Mouse (Mus musculus): ENCODE measurements around the gene Pwwp2b. TPM values are rescaled to one million over a fixed set of nuclear protein-coding genes. Genes with fewer than 3 reads are reported as not detected.
A peak's percentile ranks its signal among the peaks of the same experiment; 100 is the strongest.

Pwwp2b gene
- polyA plus RNA-seq, 1 experiment from 2014 or later, result 10.5 TPM

DNA sequence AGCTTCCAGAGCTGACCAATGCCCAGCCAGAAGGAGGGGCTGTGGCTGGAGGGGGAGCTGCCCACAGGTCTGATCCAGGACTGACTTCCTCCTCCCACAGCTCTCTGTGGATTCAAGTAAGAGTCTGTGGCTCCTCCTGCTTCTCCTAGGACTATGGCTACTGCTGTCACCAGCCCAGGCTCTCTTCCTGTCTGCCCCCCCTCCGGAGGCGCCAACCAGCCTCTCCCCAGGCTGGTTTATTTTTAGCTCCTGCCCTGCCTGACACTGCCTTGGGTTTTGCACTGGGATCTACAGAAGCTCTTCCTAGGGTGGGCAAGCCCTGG lies 25.1 kb downstream of the Pwwp2b start:
- Histone ChIP-seq H3K4me1 (peaks cover 39% of the 10 kb centered on the region), H3K36me3 (peaks cover 12% of the 10 kb centered on the region), H3K9me3 (no peaks in the 10 kb centered on the region), H3K27me3 (ENCODE audit: insufficient read depth, poor library complexity, severe bottlenecking) (no peaks in the 10 kb centered on the region), H3K4me3 (peak overlapping the region; percentile 10; the same call in 1 of the 2 replicates), H3K27ac (peak overlapping the region; percentile 91)
- 5% methylated on average over 2 of the region's 2 CpGs for WGBS
- peak; percentile 91 for DNase-seq (ENCODE audit: low spot score)

GRCm38 (mm10) chr7:139275586-139275985 lies 27.3 kb downstream of the Pwwp2b start:
- H3K27me3 ChIP-seq (ENCODE audit: insufficient read depth, poor library complexity, severe bottlenecking), result no peaks in the 10 kb centered on the region
- no peaks in the 10 kb centered on the region for H3K36me3 ChIP-seq
- DNase-seq (ENCODE audit: low spot score), result no peak
- H3K27ac ChIP-seq, result 0 out of 2 replicates have a peak overlapping the region, but pooled peaks have one; percentile 11
- peaks cover 58% of the 10 kb centered on the region for H3K4me1 ChIP-seq
- no peaks in the 10 kb centered on the region for H3K9me3 ChIP-seq
- H3K4me3 ChIP-seq, result no peak overlapping the region
- 69% methylated on average over 10 of the region's 10 CpGs for WGBS

DNA sequence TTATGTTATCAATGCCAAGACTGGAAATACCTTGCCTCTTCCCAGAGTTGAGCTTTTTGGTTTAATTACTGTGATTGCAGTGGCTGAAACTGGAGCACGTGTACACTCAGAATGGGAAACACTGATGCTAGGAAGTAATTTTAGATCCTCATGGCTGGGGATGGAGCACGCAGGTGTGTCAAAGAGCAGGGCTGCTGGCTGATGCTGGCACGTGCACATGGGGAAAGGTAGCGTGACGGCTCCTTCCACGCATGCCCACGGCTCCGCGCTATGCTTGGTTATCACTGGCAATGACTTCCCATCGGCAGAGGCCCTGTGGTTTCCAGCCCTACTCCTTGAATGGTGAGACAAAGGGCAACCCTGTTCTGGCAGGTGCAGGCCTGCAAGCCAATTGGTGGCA lies 27.9 kb downstream of the Pwwp2b start:
- WGBS, result 89% methylated on average over 10 of the region's 10 CpGs
- DNase-seq (ENCODE audit: low spot score), result no peak
- Histone ChIP-seq H3K36me3 (no peaks in the 10 kb centered on the region), H3K4me3 (no peak overlapping the region), H3K27ac (no peak overlapping the region), H3K9me3 (no peaks in the 10 kb centered on the region), H3K4me1 (peaks cover 64% of the 10 kb centered on the region), H3K27me3 (ENCODE audit: insufficient read depth, poor library complexity, severe bottlenecking) (no peaks in the 10 kb centered on the region)

DNA sequence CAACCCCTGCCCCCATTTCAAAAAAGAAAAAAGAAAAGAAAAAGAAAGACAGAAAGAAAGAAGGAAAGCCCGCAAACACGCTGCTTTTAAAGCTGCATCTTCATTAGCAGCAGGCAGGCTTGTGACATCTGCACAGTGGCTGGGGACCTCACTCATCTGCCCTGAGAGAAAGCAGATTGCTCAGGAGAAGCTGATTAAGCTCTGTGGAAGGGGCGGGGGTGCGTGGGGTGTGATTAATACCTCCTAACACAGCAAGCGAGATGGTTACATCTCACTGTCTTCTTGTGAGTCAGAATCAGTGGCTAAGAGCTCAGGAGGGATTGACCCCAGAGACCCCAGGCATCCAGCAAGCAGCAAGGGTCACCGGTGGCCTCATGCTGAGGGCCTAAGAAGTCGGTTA lies 29.3 kb downstream of the Pwwp2b start:
- Histone ChIP-seq H3K4me3 (no peak overlapping the region), H3K27ac (no peak overlapping the region), H3K27me3 (ENCODE audit: insufficient read depth, poor library complexity, severe bottlenecking) (no peaks in the 10 kb centered on the region), H3K36me3 (no peaks in the 10 kb centered on the region), H3K9me3 (no peaks in the 10 kb centered on the region), H3K4me1 (peaks cover 58% of the 10 kb centered on the region)
- WGBS, result 71% methylated on average over 7 of the region's 7 CpGs
- DNase-seq (ENCODE audit: low spot score), result no peak

- Histone ChIP-seq H3K9me3 (no peaks in the 10 kb centered on the region), H3K27me3 (ENCODE audit: insufficient read depth, poor library complexity, severe bottlenecking) (no peaks in the 10 kb centered on the region), H3K4me1 (peaks cover 43% of the 10 kb centered on the region), H3K27ac (no peak overlapping the region), H3K4me3 (no peak overlapping the region), H3K36me3 (no peaks in the 10 kb centered on the region)
- no peak for DNase-seq (ENCODE audit: low spot score)
- 58% methylated on average over 5 of the region's 5 CpGs for WGBS
These were observed 31.3 kb downstream of the Pwwp2b start for GRCm38 (mm10) chr7:139279571-139279970.

DNA sequence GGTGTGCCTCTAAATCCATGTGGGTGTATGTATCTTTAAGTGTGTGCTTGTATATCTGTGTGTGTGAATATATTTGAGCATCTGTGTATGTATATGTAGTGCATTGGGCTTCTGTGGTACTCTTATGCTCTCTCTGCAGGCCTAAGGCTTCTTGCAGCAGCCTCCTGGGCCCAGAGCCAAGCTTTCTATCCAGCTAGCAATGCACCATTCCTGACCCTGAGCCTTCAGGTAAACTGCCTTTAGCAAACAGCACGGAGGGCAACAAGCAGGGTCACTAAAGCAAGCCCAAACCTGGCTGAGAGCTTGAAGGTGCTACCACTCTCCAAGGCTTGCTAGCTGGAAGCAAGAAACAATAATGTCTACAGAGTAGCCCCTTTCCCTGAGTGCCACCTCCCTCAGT lies 31.8 kb downstream of the Pwwp2b start:
- Histone ChIP-seq H3K4me1 (peaks cover 41% of the 10 kb centered on the region), H3K36me3 (no peaks in the 10 kb centered on the region), H3K27me3 (ENCODE audit: insufficient read depth, poor library complexity, severe bottlenecking) (no peaks in the 10 kb centered on the region), H3K27ac (peak overlapping the region; percentile 50; the same call in 1 of the 2 replicates), H3K4me3 (no peak overlapping the region), H3K9me3 (no peaks in the 10 kb centered on the region)
- 80% methylated on average over 1 of the region's 1 CpGs for WGBS
- DNase-seq (ENCODE audit: low spot score), result no peak

DNA sequence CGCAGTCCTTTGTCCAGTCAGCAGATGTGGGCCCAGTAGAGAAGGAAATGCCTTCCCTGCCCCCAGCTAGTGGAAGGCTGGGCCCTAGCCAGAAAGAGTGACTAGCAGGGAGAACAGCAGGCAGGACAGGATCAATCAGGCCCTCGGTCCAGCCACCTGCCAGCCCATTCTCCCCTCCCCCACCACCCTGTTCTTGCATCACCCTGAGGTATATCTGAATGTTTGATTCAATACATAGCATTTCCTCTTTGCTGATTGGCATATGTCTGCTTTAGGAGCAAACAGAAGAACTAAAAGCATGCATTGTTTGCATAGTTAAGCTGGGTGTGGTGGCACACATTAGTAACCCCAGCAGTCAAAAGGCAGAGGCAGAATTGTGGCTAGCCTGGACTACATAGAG lies 32.9 kb downstream of the Pwwp2b start:
- Histone ChIP-seq H3K27ac (peak overlapping the region; percentile 50), H3K27me3 (ENCODE audit: insufficient read depth, poor library complexity, severe bottlenecking) (no peaks in the 10 kb centered on the region), H3K4me3 (no peak overlapping the region), H3K4me1 (peaks cover 35% of the 10 kb centered on the region), H3K9me3 (no peaks in the 10 kb centered on the region), H3K36me3 (no peaks in the 10 kb centered on the region)
- 41% methylated on average over 2 of the region's 2 CpGs for WGBS
- no peak for DNase-seq (ENCODE audit: low spot score)

GRCm38 (mm10) chr7:139282037-139282436 lies 33.8 kb downstream of the Pwwp2b start:
- Histone ChIP-seq H3K27ac (no peak overlapping the region; the same call in 1 of the 2 replicates), H3K36me3 (no peaks in the 10 kb centered on the region), H3K9me3 (no peaks in the 10 kb centered on the region), H3K4me3 (no peak overlapping the region), H3K27me3 (ENCODE audit: insufficient read depth, poor library complexity, severe bottlenecking) (no peaks in the 10 kb centered on the region), H3K4me1 (peaks cover 35% of the 10 kb centered on the region)
- 74% methylated on average over 3 of the region's 3 CpGs for WGBS
- no peak for DNase-seq (ENCODE audit: low spot score)

DNA sequence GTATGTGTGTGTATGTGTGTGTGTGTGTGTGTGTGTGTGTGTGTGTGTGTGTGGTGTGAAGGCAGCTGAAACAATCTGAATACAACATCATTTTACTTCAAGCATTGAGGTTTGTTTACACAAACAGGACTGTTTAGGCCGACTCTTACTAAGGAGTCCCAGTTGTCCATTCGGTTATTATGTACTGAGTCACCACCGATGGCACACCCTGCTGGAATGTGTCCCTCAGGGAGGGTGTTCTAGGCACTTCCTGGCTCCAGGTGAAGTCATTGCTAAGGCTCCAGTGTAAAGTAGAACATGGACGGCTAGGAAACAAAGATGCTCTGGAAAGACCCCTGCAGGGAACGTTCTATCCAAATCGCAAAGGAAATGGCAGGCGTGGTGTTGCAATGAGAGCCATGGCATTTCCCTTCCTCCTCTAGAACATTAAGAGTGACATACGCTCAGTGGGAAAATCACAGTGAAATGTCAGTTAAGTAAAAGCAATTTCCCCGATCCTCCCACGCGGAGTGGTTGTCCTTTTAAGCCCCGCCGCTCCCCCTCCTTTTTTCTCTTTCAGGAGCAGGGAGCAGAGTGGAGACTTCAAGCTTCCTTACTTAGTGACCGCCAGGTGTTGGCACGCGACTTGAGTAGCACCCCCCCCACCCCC lies 37.1 kb downstream of the Pwwp2b start:
- 65% methylated on average over 16 of the region's 16 CpGs for WGBS
- Histone ChIP-seq H3K36me3 (no peaks in the 10 kb centered on the region), H3K4me1 (peaks cover 23% of the 10 kb centered on the region), H3K9me3 (no peaks in the 10 kb centered on the region), H3K4me3 (no peak overlapping the region), H3K27me3 (ENCODE audit: insufficient read depth, poor library complexity, severe bottlenecking) (no peaks in the 10 kb centered on the region), H3K27ac (no peak overlapping the region)
- no peak for DNase-seq (ENCODE audit: low spot score)

- Histone ChIP-seq H3K4me3 (no peak overlapping the region), H3K27me3 (ENCODE audit: insufficient read depth, poor library complexity, severe bottlenecking) (no peaks in the 10 kb centered on the region), H3K27ac (no peak overlapping the region), H3K36me3 (no peaks in the 10 kb centered on the region), H3K9me3 (no peaks in the 10 kb centered on the region), H3K4me1 (peaks cover 8% of the 10 kb centered on the region; the same call in 1 of the 2 replicates)
- 59% methylated on average over 7 of the region's 7 CpGs for WGBS
- DNase-seq (ENCODE audit: low spot score), result no peak
These were observed 40.3 kb downstream of the Pwwp2b start for GRCm38 (mm10) chr7:139288540-139288939.

- DNase-seq (ENCODE audit: low spot score), result no peak
- Histone ChIP-seq H3K27ac (no peak overlapping the region), H3K36me3 (no peaks in the 10 kb centered on the region), H3K27me3 (ENCODE audit: insufficient read depth, poor library complexity, severe bottlenecking) (no peaks in the 10 kb centered on the region), H3K9me3 (no peaks in the 10 kb centered on the region), H3K4me3 (no peak overlapping the region), H3K4me1 (peaks cover 30% of the 10 kb centered on the region)
- 58% methylated on average over 4 of the region's 4 CpGs for WGBS
These were observed 45.1 kb downstream of the Pwwp2b start for GRCm38 (mm10) chr7:139293350-139293749.

DNA sequence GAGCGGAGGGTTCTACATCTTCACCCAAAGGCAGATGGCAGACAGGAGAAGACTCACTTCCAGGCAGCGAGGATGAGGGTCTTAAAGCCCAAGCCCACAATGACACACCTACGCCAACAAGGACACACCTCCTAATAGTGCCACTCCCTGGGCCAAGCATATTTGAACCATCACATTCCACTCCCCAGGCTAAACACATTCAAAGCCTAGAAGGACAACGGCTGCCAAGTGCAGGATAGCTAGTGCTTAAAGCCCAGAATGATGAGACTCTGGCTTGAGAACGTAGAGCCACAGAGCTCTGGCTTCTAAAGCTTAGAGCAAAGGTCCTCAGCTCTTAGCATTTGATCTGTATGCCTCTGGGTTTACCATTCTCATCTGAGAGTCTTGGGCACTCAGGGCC lies 45.8 kb downstream of the Pwwp2b start:
- H3K27me3 ChIP-seq (ENCODE audit: insufficient read depth, poor library complexity, severe bottlenecking), result no peaks in the 10 kb centered on the region
- WGBS, result 86% methylated on average over 5 of the region's 5 CpGs
- no peak overlapping the region for H3K27ac ChIP-seq
- no peaks in the 10 kb centered on the region for H3K9me3 ChIP-seq
- no peaks in the 10 kb centered on the region for H3K36me3 ChIP-seq
- no peak for DNase-seq (ENCODE audit: low spot score)
- H3K4me3 ChIP-seq, result no peak overlapping the region
- peaks cover 29% of the 10 kb centered on the region for H3K4me1 ChIP-seq

DNA sequence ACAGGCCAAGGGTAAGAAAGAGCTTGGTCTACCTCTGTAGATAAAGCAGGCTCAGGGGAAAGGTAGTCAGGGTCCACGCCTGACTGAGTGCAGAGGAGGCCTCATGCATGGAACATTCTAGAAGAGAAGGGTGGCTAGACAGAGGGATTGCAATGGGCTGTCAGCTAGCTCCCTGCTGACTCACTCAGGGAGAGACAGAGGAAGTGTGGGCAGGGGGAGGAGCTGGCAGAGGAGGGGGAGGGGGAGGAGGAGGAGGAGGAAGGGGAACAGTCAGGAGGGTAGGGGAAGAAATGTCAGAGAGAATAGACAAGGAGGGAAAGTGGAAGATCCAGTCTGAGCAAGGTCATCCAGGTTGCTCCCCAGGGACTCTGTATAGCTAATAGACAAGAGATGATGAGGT lies 47.4 kb downstream of the Pwwp2b start:
- H3K36me3 ChIP-seq, result no peaks in the 10 kb centered on the region
- peaks cover 38% of the 10 kb centered on the region for H3K4me1 ChIP-seq
- no peak for DNase-seq (ENCODE audit: low spot score)
- no peaks in the 10 kb centered on the region for H3K27me3 ChIP-seq (ENCODE audit: insufficient read depth, poor library complexity, severe bottlenecking)
- H3K27ac ChIP-seq, result peak overlapping the region; percentile 67; the same call in 1 of the 2 replicates
- H3K4me3 ChIP-seq, result no peak overlapping the region
- no peaks in the 10 kb centered on the region for H3K9me3 ChIP-seq
- 76% methylated on average over 1 of the region's 1 CpGs for WGBS

DNA sequence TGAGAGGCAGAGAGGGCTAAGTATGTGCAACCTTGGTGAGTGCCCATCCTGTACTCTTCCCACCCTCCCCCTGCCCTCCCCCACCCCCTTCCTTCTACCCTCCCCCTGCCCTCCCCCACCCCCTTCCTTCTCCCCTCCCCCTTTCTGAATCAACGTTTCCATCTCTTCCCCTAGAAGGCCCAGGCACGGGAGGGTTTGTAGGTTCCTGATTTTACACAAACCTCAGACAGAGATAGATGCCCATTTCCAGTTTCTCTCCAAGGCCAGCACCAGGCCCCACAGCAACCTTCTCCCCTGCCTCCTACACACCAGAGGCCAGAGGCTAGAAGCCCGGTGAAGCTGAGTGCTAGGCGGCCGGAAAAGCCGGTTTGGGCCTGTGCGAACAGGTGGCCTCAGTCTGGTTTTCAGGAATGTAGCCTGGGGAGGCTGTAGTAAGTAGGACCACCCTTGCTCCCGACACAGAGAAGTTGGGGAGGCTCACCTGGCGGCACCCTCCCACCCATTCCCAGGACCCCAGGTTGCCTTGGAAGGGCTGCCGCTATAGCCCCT lies 48.3 kb downstream of the Pwwp2b start:
- H3K27me3 ChIP-seq (ENCODE audit: insufficient read depth, poor library complexity, severe bottlenecking), result no peaks in the 10 kb centered on the region
- H3K27ac ChIP-seq, result peak overlapping the region; percentile 67
- no peak for DNase-seq (ENCODE audit: low spot score)
- WGBS, result 53% methylated on average over 10 of the region's 10 CpGs
- H3K4me3 ChIP-seq, result no peak overlapping the region
- H3K4me1 ChIP-seq, result peaks cover 46% of the 10 kb centered on the region
- H3K36me3 ChIP-seq, result no peaks in the 10 kb centered on the region
- H3K9me3 ChIP-seq, result no peaks in the 10 kb centered on the region

Data from heart, embryonic 10.5 days (tissue).